Mouse (Mus musculus) forebrain, embryonic 12.5 days (tissue): Measurements from ENCODE around the gene Fgfr2. TPM values are rescaled to one million over a fixed set of nuclear protein-coding genes. Genes with fewer than 3 reads are reported as not detected.

Experiments
- ATAC-seq: fragments of 200-750 bp; cut with Nextera tagmentation; 2 replicates; pipeline ENCODE4 v1.8.0; 2017; ENCODE audit warnings: moderate TSS enrichment; ENCODE audit not compliant: low FRiP score
- H3K27ac ChIP-seq: fragments of 300-500 bp; sonication (generic); 2 replicates; pipeline ENCODE4 v1.5.1; 2016; ENCODE audit warnings: mild to moderate bottlenecking
- H3K27me3 ChIP-seq: fragments of 300-500 bp; sonication (generic); 2 replicates; pipeline ENCODE4 v1.6.1; 2016; ENCODE audit warnings: mild to moderate bottlenecking
- H3K36me3 ChIP-seq: fragments of 300-500 bp; sonication (generic); replicated peaks from 2 replicates; pipeline ENCODE4 v1.6.1; 2016; ENCODE audit warnings: mild to moderate bottlenecking
- H3K4me1 ChIP-seq: fragments of 300-500 bp; sonication (generic); 2 replicates; pipeline ENCODE4 v1.6.1; 2016
- H3K4me2 ChIP-seq: fragments of 300-500 bp; sonication (generic); 2 replicates; pipeline ENCODE4 v1.6.1; 2016; ENCODE audit warnings: mild to moderate bottlenecking, moderate library complexity
- H3K4me3 ChIP-seq: fragments of 300-500 bp; sonication (generic); replicated peaks from 2 replicates; pipeline ENCODE4 v1.5.1; 2016; ENCODE audit warnings: mild to moderate bottlenecking
- H3K9ac ChIP-seq: fragments of 300-500 bp; sonication (generic); 2 replicates; pipeline ENCODE4 v1.6.1; 2016; ENCODE audit warnings: mild to moderate bottlenecking
- H3K9me3 ChIP-seq: fragments of 300-500 bp; sonication (generic); 2 replicates; pipeline ENCODE4 v1.6.1; 2016
- WGBS: fragments of 180-500 bp; shearing (Covaris S2); methylation state at CpG from one replicate; pipeline ENCODE4 v1.1.7; 2016; 5-methylcytosine and 5-hydroxymethylcytosine counted together
- polyA plus RNA-seq: library from polyadenylated mRNA; unstranded; fragments of >200 nt; fragmentation: Nextera tagmentation; extraction: Ambion mirVana; gene quantifications from 2 replicates; pipeline ENCODE4 v1.2.1, GENCODE M21; 2016

Fgfr2 gene
- polyA plus RNA-seq, 1 experiment from 2014 or later = 89.6 TPM

DNA sequence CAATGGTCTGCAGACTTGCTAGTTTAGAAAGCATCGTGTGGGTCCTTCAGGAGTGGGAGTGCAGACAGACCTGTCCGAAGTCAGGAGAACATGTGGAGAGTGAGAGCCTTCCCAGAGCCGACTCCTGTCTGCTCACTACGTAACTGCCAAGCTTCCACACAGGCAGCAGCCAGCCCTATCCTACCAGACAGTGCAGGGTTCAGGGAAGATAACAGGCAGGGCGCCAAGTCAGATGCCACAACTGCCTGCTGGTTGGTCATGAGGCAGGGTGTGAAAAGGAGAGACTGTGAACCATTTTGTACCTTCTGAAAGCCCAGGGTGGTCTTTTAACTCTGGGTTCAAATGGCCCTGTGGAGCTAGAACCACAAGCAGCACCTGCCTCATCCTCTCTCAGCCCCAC is 553.1 kb downstream of the Fgfr2 start:
- Histone ChIP-seq H3K9ac (no peak overlapping the region), H3K4me1 (peaks cover 16% of the 10 kb centered on the region), H3K9me3 (no peaks in the 10 kb centered on the region), H3K4me3 (no peak overlapping the region), H3K36me3 (peaks cover 22% of the 10 kb centered on the region), H3K4me2 (no peak overlapping the region), H3K27me3 (no peaks in the 10 kb centered on the region), H3K27ac (no peak overlapping the region)
- 87% methylated on average over 5 of the region's 5 CpGs for WGBS
- ATAC-seq = no peak

DNA sequence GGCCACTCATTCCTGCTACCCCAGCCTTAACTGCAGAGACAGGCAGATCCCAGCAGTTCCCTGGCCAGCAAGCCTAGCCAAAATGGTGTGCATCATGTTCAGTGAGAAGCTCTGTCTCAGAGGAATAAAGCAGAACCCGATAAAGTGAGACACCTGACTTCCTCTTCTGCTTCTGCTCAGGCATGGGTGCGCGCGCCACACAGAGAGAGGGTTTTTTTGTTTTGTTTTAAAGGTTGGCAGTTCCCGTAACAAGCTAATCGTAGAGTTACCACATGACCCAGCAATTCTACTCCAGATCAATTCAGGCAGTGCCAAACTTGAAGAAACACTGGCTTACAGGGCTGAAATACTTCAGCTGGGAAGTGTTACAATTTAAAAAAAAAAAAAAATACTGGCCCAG is 554.3 kb downstream of the Fgfr2 start:
- H3K9me3 ChIP-seq = no peaks in the 10 kb centered on the region
- no peak overlapping the region for H3K27ac ChIP-seq
- H3K4me1 ChIP-seq = peaks cover 12% of the 10 kb centered on the region
- peaks cover 28% of the 10 kb centered on the region for H3K36me3 ChIP-seq
- 95% methylated on average over 6 of the region's 6 CpGs for whole genome bisulfite sequencing
- H3K9ac ChIP-seq = no peak overlapping the region
- no peak for ATAC-seq
- H3K27me3 ChIP-seq = no peaks in the 10 kb centered on the region
- H3K4me3 ChIP-seq = no peak overlapping the region
- no peak overlapping the region for H3K4me2 ChIP-seq

DNA sequence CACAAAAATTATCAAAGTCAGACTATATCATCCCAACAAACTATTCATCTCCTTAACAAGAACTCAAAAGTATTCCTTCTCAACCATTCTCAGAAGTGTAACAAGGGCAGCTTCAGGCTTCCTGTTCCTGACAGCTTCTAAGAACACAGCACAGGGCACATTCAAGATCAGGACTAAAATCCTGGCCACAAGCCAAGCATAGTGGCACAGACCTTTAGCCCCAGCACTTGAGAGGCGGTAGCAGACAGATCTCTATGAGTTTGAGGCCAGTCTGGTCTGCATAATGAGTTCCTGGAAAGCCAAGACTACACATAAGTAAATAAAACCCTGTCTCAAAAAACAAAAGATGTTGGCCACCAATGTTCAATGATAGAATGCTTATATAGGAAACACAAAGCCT is 557.3 kb downstream of the Fgfr2 start:
- H3K4me2 ChIP-seq = no peak overlapping the region
- H3K4me1 ChIP-seq = no peaks in the 10 kb centered on the region
- no peaks in the 10 kb centered on the region for H3K27me3 ChIP-seq
- H3K9me3 ChIP-seq = no peaks in the 10 kb centered on the region
- no peak for ATAC-seq
- no peak overlapping the region for H3K27ac ChIP-seq
- H3K36me3 ChIP-seq = peaks cover 56% of the 10 kb centered on the region
- H3K9ac ChIP-seq = no peak overlapping the region
- 41% methylated on average over 1 of the region's 1 CpGs for WGBS
- no peak overlapping the region for H3K4me3 ChIP-seq

DNA sequence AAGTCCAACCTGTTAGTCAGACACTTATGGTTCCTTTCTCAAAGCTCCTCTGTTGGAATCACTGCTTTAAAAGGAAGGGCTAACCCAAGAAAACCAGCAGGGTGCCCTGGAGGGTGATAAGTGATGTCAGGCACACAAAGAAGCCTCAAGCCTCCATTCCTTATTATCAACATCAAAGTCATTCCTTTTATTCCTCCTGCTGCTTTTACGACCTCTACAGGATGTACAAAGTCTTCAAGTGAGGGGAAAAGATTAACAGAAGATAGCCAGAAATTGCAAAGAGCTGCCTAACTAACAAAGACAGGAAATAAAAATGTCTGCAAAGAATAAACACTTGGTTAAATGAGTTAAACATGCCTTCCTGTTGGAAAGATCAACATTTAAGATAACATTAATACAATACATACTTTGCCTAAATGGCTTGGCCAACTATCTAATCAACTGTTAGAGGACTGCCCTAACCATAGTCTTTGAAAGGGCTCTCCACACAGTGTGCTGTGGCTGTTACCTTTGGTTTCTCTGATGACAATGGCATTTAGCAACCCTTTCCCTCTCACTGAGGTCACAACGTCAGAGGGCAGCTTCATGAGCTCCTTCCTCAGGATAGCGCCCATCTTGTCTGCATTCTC is 563.9 kb downstream of the Fgfr2 start:
- Histone ChIP-seq H3K9me3 (no peaks in the 10 kb centered on the region), H3K4me2 (no peak overlapping the region), H3K27me3 (no peaks in the 10 kb centered on the region), H3K36me3 (peaks cover 63% of the 10 kb centered on the region), H3K9ac (no peak overlapping the region), H3K27ac (no peak overlapping the region), H3K4me3 (no peak overlapping the region), H3K4me1 (no peaks in the 10 kb centered on the region)
- no peak for ATAC-seq
- WGBS = 79% methylated on average over 3 of the region's 3 CpGs

GRCm38 (mm10) chr7:132558141-132558736 is 564.9 kb downstream of the Fgfr2 start:
- H3K9me3 ChIP-seq = no peaks in the 10 kb centered on the region
- no peak overlapping the region for H3K27ac ChIP-seq
- ATAC-seq = no peak
- no peaks in the 10 kb centered on the region for H3K4me1 ChIP-seq
- peaks cover 55% of the 10 kb centered on the region for H3K36me3 ChIP-seq
- no peak overlapping the region for H3K4me2 ChIP-seq
- 90% methylated on average over 7 of the region's 7 CpGs for WGBS
- no peak overlapping the region for H3K9ac ChIP-seq
- no peak overlapping the region for H3K4me3 ChIP-seq
- H3K27me3 ChIP-seq = no peaks in the 10 kb centered on the region

- peaks cover 38% of the 10 kb centered on the region for H3K36me3 ChIP-seq
- 90% methylated on average over 5 of the region's 5 CpGs for WGBS
- H3K4me3 ChIP-seq = no peak overlapping the region
- no peak overlapping the region for H3K4me2 ChIP-seq
- no peaks in the 10 kb centered on the region for H3K27me3 ChIP-seq
- no peaks in the 10 kb centered on the region for H3K9me3 ChIP-seq
- ATAC-seq = no peak
- no peaks in the 10 kb centered on the region for H3K4me1 ChIP-seq
- H3K9ac ChIP-seq = no peak overlapping the region
- no peak overlapping the region for H3K27ac ChIP-seq
Observed at GRCm38 (mm10) chr7:132556575-132556974, 566.6 kb downstream of the Fgfr2 start.

DNA sequence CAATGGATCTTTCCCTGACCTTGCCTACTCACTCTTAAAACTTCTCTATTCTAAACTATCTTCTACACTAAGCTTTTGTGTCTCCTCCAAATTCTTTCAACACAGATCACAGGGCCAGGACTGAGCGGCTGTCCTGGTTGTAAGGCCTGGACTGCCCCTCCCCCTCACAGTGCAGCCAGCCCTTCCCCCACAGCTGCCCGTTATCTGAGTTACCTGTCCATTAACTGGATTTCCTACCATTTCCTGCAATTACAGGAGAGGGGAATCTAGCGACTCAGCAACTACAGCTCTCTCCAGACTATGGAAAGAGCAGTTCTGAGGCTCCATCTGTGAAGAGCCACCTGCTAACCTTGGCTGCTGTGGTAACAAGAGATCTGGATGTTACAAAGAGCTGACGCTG is 567.2 kb downstream of the Fgfr2 start:
- Histone ChIP-seq H3K36me3 (peaks cover 32% of the 10 kb centered on the region), H3K4me1 (0 out of 2 replicates have a peak, but pooled peaks cover 5% of the 10 kb centered on the region), H3K27ac (no peak overlapping the region), H3K9me3 (no peaks in the 10 kb centered on the region), H3K9ac (no peak overlapping the region), H3K27me3 (no peaks in the 10 kb centered on the region), H3K4me2 (no peak overlapping the region), H3K4me3 (no peak overlapping the region)
- ATAC-seq = no peak
- WGBS = 39% methylated on average over 4 of the region's 4 CpGs

GRCm38 (mm10) chr7:132554091-132554490 is 569.1 kb downstream of the Fgfr2 start:
- H3K27ac ChIP-seq = no peak overlapping the region
- no peak overlapping the region for H3K4me2 ChIP-seq
- no peaks in the 10 kb centered on the region for H3K27me3 ChIP-seq
- no peak overlapping the region for H3K4me3 ChIP-seq
- H3K9me3 ChIP-seq = no peaks in the 10 kb centered on the region
- H3K4me1 ChIP-seq = 0 out of 2 replicates have a peak, but pooled peaks cover 5% of the 10 kb centered on the region
- no peak overlapping the region for H3K9ac ChIP-seq
- H3K36me3 ChIP-seq = peaks cover 14% of the 10 kb centered on the region
- 68% methylated on average over 2 of the region's 2 CpGs for WGBS
- no peak for ATAC-seq

- H3K27ac ChIP-seq = no peak overlapping the region
- 0 out of 2 replicates have a peak, but pooled peaks cover 5% of the 10 kb centered on the region for H3K4me1 ChIP-seq
- no peaks in the 10 kb centered on the region for H3K36me3 ChIP-seq
- peak overlapping the region; percentile 65 for H3K9ac ChIP-seq
- no peaks in the 10 kb centered on the region for H3K27me3 ChIP-seq
- WGBS = 2% methylated on average over 27 of the region's 27 CpGs
- H3K4me2 ChIP-seq = peak overlapping the region; percentile 81
- H3K9me3 ChIP-seq = no peaks in the 10 kb centered on the region
- peak; percentile 97 for ATAC-seq
- peak overlapping the region; percentile 51 for H3K4me3 ChIP-seq
Observed at GRCm38 (mm10) chr7:132551351-132552126, 571.6 kb downstream of the Fgfr2 start.

GRCm38 (mm10) chr7:132547126-132547525 is 576.0 kb downstream of the Fgfr2 start:
- no peak overlapping the region for H3K4me2 ChIP-seq
- WGBS = 77% methylated on average over 3 of the region's 3 CpGs
- no peaks in the 10 kb centered on the region for H3K36me3 ChIP-seq
- H3K4me3 ChIP-seq = no peak overlapping the region
- H3K9me3 ChIP-seq = no peaks in the 10 kb centered on the region
- H3K9ac ChIP-seq = no peak overlapping the region
- H3K27ac ChIP-seq = no peak overlapping the region
- no peaks in the 10 kb centered on the region for H3K27me3 ChIP-seq
- H3K4me1 ChIP-seq = 0 out of 2 replicates have a peak, but pooled peaks cover 5% of the 10 kb centered on the region
- no peak for ATAC-seq

GRCm38 (mm10) chr7:132542427-132542826 is 580.7 kb downstream of the Fgfr2 start:
- no peaks in the 10 kb centered on the region for H3K4me1 ChIP-seq
- 87% methylated on average over 4 of the region's 4 CpGs for WGBS
- H3K9me3 ChIP-seq = no peaks in the 10 kb centered on the region
- no peak for ATAC-seq
- no peak overlapping the region for H3K9ac ChIP-seq
- H3K27ac ChIP-seq = no peak overlapping the region
- no peak overlapping the region for H3K4me3 ChIP-seq
- no peaks in the 10 kb centered on the region for H3K36me3 ChIP-seq
- no peak overlapping the region for H3K4me2 ChIP-seq
- no peaks in the 10 kb centered on the region for H3K27me3 ChIP-seq

DNA sequence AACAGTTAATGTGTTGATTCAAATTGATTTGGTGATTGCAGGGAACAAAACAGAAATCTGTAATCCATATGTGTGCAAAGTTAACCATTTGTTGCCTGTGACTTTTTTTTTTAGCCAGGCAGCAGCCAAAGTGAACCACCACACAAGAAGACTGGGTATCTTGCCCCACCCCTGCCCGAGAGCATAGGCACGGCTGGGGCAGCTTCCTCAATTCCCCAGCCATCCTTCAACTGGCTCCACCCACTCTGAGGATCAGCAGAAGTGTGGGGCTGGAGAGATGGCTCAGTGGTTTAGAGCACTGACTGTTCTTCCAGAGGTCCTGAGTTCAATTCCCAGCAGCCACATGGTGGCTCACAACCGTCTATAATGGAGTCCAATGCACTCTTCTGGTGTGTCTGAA is 581.6 kb downstream of the Fgfr2 start:
- Histone ChIP-seq H3K4me1 (no peaks in the 10 kb centered on the region), H3K27me3 (no peaks in the 10 kb centered on the region), H3K9ac (no peak overlapping the region), H3K4me2 (no peak overlapping the region), H3K36me3 (no peaks in the 10 kb centered on the region), H3K4me3 (no peak overlapping the region), H3K27ac (no peak overlapping the region), H3K9me3 (no peaks in the 10 kb centered on the region)
- ATAC-seq = no peak
- 81% methylated on average over 3 of the region's 3 CpGs for WGBS
